Mouse (Mus musculus) adrenal gland, postnatal 10 days (tissue): Measurements from ENCODE around the gene H2-DMb1. TPM values are rescaled to one million over a fixed set of nuclear protein-coding genes. Genes with fewer than 3 reads are reported as not detected.
A peak's percentile ranks its signal among the peaks of the same experiment; 100 is the strongest.

Source experiments
- DNase-seq: peaks from one replicate; pipeline ENCODE4 v3.0.0; 2021; ENCODE audit warnings: mixed read lengths
- total RNA-seq, 2 experiments: library from RNA; stranded (reverse); gene quantifications; 2 replicates each; pipeline ENCODE4 v1.2.3; 2021

The H2-DMb1 gene
- total RNA-seq, 2 experiments from 2014 or later, result 3.6 to 5.8 TPM

DNA sequence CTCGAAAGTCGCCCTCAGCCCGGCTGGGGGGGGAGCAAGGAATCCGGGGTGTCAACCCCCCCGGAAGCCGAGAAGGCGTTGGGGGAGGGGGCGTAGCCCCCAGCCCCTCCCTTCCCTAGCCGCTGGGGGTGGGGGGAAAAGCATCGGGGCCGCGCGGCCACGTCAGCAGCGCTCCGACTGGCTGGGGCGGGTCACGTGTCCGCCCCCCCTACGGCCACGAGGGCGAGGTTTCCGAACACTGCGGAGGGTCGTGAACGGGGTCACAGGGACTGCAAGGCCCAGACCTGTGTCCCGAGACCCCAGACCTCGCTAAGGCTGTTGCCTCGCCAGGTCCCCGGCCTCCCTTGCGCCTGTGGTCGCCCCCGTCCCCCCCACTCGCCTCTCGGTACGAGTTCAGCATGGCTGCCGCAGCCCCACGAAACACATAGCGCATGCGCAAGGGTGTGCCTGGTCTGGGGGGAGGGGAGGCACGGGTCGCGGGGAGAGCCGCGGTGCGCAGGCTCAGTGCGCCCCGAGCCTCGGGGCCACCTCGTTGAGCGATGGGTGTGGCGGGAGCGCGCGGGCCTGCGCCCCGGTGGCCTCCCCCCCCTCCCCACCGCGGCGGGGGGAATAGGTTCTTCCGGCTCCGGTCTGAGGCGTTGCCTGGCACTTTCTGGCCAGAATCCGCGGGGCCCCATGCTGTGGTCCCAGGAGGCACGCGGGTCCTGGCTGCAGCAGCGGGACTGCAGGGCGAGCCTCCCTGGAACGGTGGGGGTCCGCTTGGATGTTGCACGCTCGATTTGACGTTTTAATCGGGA, 30.5 kb upstream of the H2-DMb1 start, which contains the start of gene Brd2:
Gene Brd2, minus strand, starts transcription at position 447 of the 797 bp plus-strand sequence.
- DNase-seq, result peak; percentile 98

DNA sequence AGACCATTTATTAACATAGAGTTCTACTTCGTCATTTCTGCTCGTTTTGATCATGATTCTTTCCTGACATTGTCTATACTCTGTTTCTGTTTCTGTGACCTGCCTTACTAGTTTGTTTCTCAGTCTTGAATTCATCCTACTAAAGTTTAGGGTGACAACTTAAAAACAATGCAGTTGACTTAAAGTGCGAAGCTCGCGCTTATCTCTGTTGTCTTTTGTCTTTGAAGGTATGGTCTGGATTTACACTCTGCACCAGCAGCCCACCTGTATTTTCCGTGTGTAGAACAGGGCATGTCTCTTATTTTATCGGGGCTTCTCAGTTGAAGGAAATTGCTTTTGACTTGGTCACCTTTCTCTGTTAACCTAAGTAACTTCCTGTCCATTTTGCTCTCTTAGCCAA, 29.8 kb upstream of the H2-DMb1 start:
- DNase-seq, result no peak

DNA sequence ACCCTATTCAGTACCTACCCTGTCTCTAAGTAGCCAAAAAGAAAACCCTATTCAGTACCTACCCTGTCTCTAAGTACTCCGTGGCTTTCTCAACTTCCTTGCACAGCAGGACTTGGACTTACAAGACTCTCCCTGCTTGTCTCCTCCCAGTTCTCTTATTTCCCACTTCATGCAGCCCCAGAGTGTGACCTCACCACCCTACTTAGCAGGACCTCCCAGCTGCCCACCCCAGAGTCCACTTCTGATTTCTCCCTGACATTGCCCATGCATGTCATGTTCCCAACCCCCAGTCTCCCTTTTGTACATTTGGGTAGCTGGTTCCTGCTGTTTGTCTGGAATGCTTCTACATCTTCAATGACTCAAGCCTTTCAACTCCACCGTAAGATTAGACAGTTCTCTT, 29.4 kb upstream of the H2-DMb1 start:
- no peak for DNase-seq

DNA sequence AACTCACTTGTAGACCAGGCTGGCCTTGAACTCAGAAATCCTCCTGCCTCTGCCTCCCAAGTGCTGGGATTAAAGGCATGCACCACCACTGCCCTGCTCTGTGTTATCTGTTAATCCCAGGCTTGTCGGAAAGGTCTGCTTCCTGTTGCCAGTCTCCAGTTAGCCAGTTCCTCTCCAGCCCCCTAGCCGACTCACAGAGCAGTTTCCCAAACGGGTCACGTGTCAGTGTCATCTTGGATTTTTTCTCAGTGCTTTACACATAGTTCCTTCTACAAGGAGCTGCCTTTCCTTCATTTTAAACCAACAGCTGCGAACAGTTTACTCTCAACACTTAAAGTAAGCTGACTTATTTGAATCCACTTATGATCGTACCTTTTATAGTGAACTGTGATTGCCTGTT, 28.2 kb upstream of the H2-DMb1 start:
- no peak for DNase-seq

DNA sequence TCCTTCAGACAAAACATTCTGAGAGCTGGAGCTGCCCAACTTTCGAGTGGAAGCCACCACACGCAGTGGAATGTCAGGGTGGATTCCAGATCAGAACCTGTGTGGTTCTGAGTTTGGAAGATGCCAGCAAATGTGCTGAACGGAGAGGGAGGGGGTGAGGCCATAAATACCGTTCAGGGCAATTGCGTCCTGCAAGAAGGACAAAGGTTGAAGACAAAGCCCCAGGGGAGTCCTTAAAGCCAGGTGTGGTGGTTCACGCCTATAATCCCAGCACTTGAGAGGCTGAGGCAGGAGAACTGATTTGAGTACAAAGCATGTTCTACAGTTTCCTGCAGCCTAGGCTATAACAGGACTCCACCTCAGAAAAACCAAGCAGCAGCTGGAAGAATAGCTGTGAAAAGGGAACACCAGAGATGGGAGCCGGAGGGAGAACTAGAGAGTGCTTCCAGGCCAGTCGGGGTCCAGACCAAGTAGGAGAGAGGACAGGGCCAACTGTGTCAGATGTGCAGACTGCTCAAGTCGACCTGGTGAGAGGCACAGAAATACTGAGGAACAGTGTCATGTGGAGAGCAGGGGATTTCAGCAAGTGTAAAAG, 25.9 kb upstream of the H2-DMb1 start:
- DNase-seq, result no peak

DNA sequence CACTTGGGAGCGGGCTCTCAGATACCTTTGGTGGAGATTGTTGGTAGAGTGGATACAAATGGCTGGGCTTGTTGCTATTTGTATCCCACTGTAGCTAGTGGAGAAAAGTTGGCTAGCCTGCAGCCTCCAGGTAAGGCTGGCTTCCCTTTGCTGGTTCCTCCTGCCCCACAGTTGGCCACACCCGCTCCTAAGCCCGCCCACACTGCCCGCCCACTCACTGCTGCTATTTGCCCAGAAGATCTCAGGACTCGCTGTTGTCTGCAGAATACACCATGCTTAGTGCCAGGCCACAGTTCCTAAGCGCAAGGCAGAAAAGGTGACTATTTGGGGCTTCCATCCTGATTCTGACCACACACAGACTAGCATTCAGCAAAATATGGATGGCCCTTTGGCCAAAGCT, 25.4 kb upstream of the H2-DMb1 start:
- peak; percentile 70 for DNase-seq

DNA sequence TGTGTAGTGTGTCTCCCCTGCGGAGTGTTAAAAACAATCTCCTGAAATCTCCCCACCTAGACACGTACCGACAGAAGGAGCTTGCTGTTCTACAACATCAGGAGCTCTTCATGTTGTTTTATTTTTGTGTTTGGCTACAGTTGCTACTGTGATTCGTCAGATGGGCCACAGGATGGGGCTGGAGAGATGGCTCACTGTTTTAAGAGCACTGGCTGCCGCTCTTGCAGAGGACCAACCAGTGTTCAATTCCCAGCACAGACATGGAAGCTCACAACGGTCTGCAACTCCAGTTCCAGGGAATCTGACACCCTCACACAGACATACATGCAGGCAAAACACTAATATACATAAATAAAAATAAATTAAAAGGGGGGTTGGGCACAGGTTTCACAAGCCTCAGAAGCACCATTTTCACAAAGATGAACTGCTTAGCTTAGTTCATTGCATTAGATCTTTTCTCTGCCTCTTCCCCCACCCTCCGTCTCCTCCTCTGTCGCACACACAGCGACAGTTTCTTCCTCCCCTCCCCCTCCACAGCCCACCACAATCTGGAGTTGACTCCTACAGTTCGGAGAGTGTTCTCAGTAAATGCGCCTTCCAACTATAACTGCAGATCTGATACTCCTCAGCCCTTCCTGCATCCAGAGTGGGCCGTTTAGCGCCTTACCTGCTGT, 24.5 kb upstream of the H2-DMb1 start:
- no peak for DNase-seq

DNA sequence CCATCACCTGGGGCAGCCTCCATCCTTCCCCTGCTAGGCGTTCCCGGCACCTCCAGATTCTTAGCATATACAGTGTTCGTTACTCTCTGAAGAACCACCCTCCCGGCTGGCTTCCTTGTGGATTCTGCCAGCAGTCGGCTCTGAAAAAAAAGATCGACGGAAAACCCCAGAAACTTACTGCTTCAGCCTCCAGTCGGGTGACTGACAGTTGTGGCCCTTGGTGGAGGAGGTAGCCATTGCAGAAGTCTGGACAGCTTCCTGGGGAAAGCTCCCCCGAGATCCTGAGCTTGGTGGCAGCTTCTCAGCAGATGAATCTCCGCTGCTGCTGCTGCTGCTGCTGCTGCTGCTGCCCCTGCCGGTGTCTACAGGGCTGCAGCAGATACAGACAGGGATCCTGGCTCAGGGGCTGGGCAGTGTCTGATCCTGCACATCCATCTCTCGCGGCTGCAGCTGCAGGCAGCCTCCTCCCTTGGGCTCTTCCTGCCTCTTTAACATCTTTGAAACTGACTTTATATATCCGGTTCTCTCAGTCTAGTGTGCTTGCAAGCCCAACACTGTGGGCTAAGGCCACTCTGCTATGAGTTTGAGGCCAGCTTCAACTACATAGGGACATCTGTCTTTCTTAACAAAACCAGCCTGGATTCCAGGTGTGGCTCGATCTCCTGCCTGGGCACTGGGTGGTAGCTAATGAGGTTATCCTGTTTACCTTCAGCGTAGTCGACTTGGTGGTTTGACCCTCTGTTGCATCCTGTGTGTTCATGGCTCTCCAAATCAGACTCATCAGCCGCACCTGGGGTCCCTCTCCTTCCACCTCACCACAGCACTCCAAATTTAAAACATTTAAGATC, 23.7 kb upstream of the H2-DMb1 start:
- no peak for DNase-seq

DNA sequence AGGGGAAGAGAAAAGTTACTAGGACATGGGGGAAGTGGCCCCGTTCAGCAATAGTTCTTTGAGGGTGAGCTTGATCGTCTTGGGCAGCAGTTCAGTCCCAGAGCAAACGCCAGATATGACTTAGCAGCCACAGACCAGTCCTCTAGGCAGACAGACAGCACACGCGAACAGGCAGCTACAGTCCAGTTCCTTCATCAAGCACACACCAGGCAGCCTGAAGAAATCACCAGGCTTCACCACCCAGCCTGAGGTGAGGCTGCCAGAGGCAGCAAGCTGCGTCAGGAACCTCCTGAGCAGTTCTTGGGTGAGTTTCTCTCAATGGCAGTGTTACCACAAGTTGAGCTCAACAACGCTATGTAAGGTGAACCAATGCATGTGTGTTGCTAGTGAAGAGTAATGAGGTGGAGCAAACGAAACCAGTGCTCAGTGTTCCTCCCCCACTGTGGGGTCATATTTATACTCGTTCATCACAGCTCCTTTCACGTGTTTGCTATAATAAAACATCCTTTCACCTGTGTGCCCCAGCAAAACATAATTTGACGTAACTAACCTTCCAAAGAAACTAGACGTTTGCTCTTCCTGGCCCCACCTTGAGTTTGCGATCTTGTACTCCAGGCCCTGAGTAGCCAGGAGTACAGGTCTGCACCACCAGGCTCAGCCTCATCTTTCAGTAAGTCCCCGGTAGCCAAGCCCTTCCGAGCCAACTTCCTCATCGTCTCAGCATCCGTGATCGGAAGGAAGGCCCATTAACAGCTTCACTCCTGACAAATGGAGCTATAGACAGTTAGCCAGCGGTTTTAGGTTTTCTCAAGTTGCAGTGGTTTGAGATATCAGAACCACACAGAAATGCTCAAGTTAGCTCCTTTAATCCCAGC, 22.6 kb upstream of the H2-DMb1 start:
- DNase-seq, result no peak

DNA sequence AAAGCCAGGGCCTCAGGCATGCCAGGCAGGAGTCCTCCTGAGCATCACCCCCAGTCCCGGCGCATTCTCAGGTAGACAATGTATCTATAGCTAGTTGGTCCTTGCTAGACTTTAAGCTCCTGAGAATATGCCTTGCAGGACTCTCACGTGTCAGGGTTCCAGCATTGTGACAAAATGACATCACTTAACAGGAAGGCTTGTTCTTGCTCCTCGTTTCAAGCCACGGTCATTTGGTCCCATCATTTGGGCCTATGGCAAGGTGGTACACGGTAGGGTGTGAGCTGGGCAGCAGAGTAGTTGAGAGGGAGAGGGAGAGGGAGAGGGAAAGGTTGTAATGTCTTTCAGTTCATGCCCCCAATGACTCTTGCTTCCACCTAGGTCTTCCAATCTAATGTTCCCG, 21.0 kb upstream of the H2-DMb1 start:
- no peak for DNase-seq

DNA sequence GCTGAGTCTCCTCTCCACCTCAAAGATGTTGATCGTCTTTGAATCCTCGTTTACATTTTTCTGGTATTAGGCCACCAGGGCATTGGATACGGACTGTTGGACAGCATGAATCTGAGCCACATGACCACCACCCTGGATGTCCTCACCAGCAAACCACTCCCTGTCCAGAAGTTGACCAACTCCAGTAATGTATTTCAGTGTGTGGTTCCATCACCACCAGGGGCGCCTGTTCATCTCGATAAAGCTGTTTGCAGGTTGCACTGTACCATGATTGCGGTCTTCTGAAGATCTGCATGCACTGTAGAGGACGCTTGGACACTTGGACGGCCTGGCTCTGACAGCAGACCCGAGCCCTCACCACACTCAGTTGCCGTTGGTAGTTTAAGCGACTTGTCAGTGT, 19.6 kb upstream of the H2-DMb1 start:
- no peak for DNase-seq

DNA sequence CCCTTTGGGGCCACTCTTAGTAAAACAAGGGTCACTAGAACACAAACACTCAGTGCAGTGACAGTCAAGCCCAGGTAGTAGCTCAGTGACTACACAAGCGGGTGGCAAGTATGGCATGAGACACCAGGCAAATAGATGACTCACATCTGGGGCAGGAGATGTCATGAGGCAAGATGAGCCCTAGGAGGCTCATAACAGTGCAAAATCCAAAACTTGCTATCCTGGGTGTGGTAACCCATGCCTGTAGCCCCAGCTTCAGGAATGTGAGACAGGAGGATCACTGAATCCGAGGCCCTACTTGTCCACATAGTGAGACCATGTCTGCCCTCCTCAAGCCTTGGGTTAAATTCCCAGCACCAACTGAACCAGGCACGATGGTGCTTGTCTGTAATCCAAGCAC, 18.4 kb upstream of the H2-DMb1 start:
- no peak for DNase-seq

DNA sequence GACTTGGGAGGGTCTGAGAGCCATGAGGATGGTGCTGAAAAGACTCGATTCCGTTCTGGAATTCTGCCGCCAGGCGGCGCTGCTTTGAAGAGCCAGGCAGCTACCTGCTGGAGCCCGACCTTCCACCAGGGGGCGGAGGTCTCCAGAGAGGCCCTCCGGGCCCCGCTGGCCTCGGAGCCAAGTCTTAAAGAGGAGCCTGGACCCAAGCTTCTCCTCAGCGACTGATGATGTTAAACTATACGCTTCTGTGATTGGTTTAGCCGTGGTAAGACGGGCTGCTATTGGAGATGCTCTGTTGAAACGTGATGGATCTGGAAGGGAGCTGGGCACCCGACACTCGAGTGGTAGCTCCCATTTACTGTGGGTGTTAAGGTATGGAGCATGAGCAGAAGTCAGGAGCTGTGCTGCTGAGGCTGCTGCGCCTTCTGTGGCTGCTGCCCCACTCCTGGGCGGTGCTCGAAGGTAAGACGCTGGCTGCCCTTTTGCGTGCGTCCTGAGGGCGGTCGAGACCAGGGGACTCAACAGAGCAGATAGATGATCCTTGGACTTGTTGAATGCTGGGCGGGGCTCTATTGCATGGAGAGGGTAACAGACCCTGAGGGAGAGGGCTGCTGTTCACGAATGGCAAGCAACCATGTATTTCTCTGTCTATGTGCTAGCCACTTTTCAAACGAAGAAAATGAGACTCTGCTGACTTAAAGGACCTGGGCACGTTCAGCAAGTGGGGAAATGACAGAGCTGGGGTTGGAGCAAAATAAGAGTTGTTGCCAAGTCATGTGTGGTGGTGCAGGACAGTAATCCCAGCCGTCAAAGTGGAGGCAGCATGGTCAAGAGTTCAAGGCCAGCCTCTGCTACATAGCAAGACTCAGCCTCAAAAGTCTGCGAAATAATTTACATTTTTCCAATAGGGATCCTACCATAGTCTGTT, 17.3 kb upstream of the H2-DMb1 start:
- peak; percentile 100 for DNase-seq

DNA sequence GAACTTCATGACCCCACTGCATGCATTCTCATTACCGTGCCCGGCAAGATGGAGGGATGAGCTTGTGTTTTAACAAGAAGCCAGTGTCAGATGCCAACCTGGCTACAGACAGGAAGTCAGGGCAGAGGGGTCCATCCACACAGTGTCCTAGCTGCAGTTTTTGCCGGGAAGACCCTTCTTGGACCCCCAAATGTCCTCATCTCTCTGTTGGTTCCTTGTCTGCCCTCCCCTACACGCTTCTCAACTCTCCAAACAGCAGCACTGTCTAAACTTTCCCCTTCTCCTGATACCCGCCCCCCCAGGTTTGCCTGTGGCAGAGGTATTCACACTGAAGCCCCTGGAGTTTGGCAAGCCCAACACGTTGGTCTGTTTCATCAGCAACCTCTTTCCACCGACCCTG, 15.3 kb upstream of the H2-DMb1 start:
- DNase-seq, result no peak

DNA sequence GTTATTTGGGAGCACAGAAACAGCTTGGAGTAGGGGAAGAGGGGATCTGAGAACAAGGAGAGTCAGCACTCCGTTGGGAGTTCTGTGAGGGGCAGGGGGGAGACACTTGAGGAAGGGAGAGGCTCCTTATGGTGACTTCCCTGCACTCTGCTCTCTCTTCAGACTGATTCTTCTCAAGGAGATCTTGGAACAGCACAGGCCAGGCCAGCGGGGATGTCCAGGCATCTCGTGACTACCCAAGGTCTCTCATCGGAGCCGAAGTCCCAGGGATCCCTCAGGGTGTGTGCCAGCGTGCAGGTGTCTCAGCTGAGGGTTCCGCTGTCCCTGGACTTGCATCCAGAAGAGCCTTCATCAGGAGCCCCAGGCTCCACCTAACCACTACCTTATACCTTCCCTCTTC, 14.2 kb upstream of the H2-DMb1 start:
- no peak for DNase-seq

DNA sequence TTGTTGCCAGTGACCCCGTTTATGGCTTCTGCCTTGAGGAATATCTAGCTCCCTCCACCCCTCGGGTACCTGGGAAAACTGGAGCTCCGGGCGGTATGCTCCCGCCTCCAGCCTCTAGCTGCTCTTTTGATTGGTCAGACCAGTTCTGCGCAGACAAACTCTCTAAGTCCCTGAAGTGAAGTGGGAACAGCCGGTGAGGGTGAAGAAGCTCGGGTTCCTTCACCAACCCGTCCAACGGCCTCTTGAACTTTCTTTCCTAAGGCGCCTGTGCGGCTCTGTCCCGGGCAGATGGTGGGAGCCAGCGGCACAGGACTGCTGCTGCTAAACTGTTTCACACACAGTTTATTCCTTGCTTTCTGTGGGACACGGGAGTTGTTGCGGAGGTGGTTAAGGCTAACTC, 13.5 kb upstream of the H2-DMb1 start:
- no peak for DNase-seq

DNA sequence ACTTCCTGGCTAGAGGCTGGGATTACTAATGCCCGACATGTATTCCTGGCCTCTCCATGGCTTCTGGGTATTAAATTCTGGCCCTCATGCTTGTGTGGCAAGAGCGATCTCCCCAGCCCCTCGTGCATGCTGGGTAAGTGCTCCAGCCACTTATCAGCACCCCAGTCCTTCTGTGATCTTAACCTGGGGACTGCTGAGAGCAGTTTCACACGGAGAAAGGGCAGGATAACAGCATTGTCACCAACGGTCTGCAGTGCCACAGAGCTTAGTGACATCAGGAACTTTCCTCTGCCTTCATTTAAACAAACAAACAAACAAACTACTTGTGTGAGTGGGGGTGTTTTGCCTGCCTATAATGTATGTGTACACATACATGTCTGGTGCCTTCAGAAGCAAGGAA, 12.6 kb upstream of the H2-DMb1 start:
- DNase-seq, result no peak

DNA sequence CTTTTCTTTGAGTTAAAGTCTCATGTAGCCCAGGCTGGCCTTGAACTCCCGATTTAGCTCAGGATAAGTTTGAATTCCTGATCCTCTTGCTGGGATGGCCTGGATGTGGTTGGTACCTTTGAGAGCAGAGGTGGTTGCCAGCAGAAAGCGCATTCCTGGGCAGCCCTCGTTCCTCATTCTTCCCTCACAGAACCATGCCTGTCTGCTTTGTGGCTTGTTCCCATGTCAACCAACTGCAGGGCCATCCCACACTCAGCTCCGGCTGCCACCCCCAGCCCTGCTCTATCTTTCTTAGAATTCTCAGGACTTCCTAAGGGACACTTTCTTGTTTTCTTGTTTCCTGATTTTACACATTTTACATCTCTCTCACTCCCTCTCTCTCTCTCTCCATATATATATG, 11.4 kb upstream of the H2-DMb1 start:
- DNase-seq, result no peak

DNA sequence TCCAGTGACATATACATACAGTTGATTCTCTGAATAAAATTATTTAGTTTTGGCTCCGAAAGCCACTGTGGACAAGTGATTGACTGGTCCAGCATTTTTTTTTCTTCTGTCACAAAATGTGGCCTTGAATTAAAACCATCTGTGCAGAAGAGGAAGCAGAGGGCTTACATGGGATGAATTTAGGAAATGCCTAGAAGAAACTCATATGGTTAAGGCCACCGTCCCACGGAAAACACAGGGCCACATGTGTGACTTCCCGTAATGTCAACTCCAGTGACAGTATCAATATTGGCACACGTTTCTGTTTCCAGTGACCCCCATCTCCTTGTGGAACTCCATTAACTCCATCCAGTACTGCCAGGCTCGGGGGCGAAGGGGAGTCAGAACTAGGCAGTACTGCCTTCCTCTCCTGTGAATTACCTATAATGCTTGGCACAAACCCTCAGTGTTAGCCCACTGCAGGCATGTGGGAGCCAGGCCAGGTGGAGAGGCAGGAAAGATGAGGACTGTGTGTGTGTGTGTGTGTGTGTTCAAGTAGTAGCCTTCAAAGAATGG, 10.3 kb upstream of the H2-DMb1 start:
- DNase-seq, result no peak

DNA sequence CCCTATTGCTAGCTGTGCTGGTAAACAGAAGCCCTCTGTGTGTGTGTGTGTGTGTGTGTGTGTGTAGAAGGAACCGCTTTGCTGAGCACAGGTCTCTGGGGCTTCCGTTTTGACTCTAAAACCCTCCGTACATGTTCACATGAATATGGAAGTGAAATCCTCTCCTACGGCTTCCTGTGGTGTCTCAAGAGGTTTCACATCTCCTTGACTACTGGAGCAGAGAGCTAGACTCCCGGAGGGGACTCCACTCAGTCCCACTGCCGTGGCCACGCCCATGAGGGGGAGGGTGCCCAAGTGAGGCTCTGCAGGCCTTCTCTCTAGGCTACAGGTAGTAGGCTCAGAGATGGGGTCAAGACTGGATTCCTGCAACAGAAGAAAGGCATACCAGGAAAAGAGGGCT, 9.8 kb upstream of the H2-DMb1 start, which contains the start of gene H2-DMb2:
Gene H2-DMb2, plus strand, starts transcription at position 275 of the 400 bp plus-strand sequence.
- peak; percentile 46 for DNase-seq
